Mouse (Mus musculus) heart, adult 11 months (tissue): ENCODE measurements around the gene Mob1a.

Experiments used
- DNase-seq: peaks from one replicate; pipeline ENCODE4 v3.0.0; 2022

Mob1a gene

DNA sequence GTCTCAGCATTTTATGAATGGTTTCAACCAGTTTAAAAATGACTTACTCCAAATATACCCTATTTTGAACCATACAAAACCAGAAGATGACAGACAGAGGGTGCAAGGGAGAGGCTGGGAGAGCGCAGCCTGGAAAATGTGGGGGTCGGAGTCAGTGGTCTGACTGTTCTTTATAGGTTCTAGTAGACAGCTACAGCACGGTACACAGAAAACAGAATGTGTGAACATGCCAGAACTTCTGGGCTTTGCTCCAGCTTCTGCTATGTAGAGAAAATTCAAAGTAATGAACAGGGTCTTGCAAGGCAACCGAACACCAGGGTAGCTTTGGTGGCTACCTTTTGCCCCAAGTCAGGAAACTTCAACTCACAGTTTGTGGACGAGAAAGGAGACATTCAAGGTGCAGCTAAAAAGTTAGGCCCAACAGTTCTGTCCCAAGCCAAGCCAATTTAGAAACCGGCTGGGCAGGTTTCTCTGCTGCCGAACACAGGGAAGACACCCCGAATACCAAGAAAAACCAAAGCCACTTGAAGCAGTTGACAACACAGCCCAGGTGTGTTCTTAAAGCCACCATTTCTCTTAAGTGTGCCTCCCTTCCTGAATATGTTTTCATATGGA lies 66.5 kb downstream of the Mob1a start:
- DNase-seq = no peak
